Mouse (Mus musculus): ENCODE measurements around the gene Tha1. TPM values are rescaled to one million over a fixed set of nuclear protein-coding genes. Genes with fewer than 3 reads are reported as not detected.
"Not testable (repeated sequence)": the region's sequence is repeated elsewhere in the genome, so short reads cannot be mapped to it uniquely, and the experiment has no call there.

Tha1 gene
- polyA plus RNA-seq, 1 experiment, result 1.4 TPM

GRCm38 (mm10) chr11:117839021-117839420 lies 34.3 kb downstream of the Tha1 start:
- Histone ChIP-seq H3K36me3 (ENCODE audit: control insufficient read depth, insufficient read depth) (no peaks in the 10 kb centered on the region), H3ac (ENCODE audit: control insufficient read depth, insufficient read length, low read depth) (no peak overlapping the region), H3K27me3 (ENCODE audit: control insufficient read depth, insufficient read depth, insufficient read length) (no peaks in the 10 kb centered on the region), H3K79me3 (ENCODE audit: low read depth) (no peaks in the 10 kb centered on the region), H3K4me3 (ENCODE audit: insufficient read depth, poor library complexity, severe bottlenecking) (no peak overlapping the region), H3K79me2 (ENCODE audit: control insufficient read depth, insufficient read depth) (no peaks in the 10 kb centered on the region)
- TF ChIP-seq MYOG (IDR thresholded peaks at IDR 0.05; ENCODE audit: control insufficient read depth, extremely low read depth, insufficient read length), result no peak
- no peak for TF ChIP-seq USF1 (IDR thresholded peaks at IDR 0.05; ENCODE audit: low read depth)
- TF ChIP-seq CEBPB (IDR thresholded peaks at IDR 0.05; ENCODE audit: low read depth), result no peak
- no peak for TF ChIP-seq FOSL1 (IDR thresholded peaks at IDR 0.05; ENCODE audit: insufficient read depth, low read length, poor library complexity, severe bottlenecking)
- no peak for TF ChIP-seq MAX (IDR thresholded peaks at IDR 0.05)
- no peak for TF ChIP-seq CTCF (IDR thresholded peaks at IDR 0.05; ENCODE audit: control insufficient read depth, insufficient read depth, insufficient read length)
- TF ChIP-seq MYOD1 (IDR thresholded peaks at IDR 0.05; ENCODE audit: control insufficient read depth, insufficient read length, low read depth), result no peak

GRCm38 (mm10) chr11:117838572-117838971 lies 34.7 kb downstream of the Tha1 start:
- H3K4me3 ChIP-seq (ENCODE audit: insufficient read depth, poor library complexity, severe bottlenecking), result no peak overlapping the region
- no peak overlapping the region for H3ac ChIP-seq (ENCODE audit: control insufficient read depth, insufficient read length, low read depth)
- H3K79me2 ChIP-seq (ENCODE audit: control insufficient read depth, insufficient read depth), result no peaks in the 10 kb centered on the region
- no peaks in the 10 kb centered on the region for H3K27me3 ChIP-seq (ENCODE audit: control insufficient read depth, insufficient read depth, insufficient read length)
- no peaks in the 10 kb centered on the region for H3K79me3 ChIP-seq (ENCODE audit: low read depth)
- TF ChIP-seq MYOG (IDR thresholded peaks at IDR 0.05; ENCODE audit: control insufficient read depth, extremely low read depth, insufficient read length) (no peak), USF1 (IDR thresholded peaks at IDR 0.05; ENCODE audit: low read depth) (no peak), CEBPB (IDR thresholded peaks at IDR 0.05; ENCODE audit: low read depth) (no peak), MYOD1 (IDR thresholded peaks at IDR 0.05; ENCODE audit: control insufficient read depth, insufficient read length, low read depth) (no peak), FOSL1 (IDR thresholded peaks at IDR 0.05; ENCODE audit: insufficient read depth, low read length, poor library complexity, severe bottlenecking) (no peak), MAX (IDR thresholded peaks at IDR 0.05) (no peak), CTCF (IDR thresholded peaks at IDR 0.05; ENCODE audit: control insufficient read depth, insufficient read depth, insufficient read length) (no peak)
- H3K36me3 ChIP-seq (ENCODE audit: control insufficient read depth, insufficient read depth), result no peaks in the 10 kb centered on the region

DNA sequence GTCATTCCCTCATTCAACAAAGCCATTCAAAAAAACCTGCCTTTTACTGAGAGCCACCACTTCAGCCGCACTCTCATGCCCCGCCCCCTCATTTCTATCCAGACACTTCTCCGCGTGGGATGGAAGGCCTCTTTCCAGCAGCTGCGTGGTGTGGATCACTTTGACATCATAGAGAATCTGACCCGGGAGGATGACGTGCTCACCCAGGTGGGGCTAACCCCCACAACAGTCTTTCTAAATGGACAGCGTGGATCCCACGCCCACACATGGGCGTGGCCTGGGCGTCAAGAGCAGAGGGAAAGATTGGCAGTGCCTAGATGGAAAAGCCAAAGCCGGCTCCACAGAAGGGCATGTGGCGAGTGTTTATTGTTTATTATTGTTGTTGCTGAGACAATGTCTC lies 37.0 kb downstream of the Tha1 start:
- Histone ChIP-seq H3K79me3 (ENCODE audit: low read depth) (no peaks in the 10 kb centered on the region), H3ac (ENCODE audit: control insufficient read depth, insufficient read length, low read depth) (no peak overlapping the region), H3K27me3 (ENCODE audit: control insufficient read depth, insufficient read depth, insufficient read length) (no peaks in the 10 kb centered on the region), H3K4me3 (ENCODE audit: insufficient read depth, poor library complexity, severe bottlenecking) (no peak overlapping the region), H3K79me2 (ENCODE audit: control insufficient read depth, insufficient read depth) (no peaks in the 10 kb centered on the region), H3K36me3 (ENCODE audit: control insufficient read depth, insufficient read depth) (no peaks in the 10 kb centered on the region)
- TF ChIP-seq MYOD1 (IDR thresholded peaks at IDR 0.05; ENCODE audit: control insufficient read depth, insufficient read length, low read depth) (no peak), CEBPB (IDR thresholded peaks at IDR 0.05; ENCODE audit: low read depth) (no peak), USF1 (IDR thresholded peaks at IDR 0.05; ENCODE audit: low read depth) (no peak), FOSL1 (IDR thresholded peaks at IDR 0.05; ENCODE audit: insufficient read depth, low read length, poor library complexity, severe bottlenecking) (no peak)

DNA sequence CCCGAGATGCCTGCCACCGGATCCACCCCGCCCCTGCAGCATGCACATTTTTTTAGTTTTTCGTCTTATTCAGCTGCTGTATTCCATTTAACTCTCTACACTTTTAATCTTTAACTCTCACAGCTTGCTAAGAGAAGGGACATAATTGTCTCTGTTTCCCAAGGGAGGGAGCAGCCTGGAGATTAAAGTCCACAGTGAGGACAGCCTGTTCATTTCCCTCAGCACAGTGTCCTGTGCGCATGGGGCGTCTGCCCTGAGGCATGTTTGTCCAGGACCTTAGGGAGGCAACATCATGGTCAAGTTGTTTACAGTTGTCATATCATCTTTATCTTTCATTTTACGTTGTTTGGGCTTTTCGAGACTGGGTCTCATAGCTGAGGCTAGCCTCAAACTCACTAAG lies 39.2 kb downstream of the Tha1 start:
- no peaks in the 10 kb centered on the region for H3K36me3 ChIP-seq (ENCODE audit: control insufficient read depth, insufficient read depth)
- TF ChIP-seq MYOG (IDR thresholded peaks at IDR 0.05; ENCODE audit: control insufficient read depth, extremely low read depth, insufficient read length) (no peak), USF1 (IDR thresholded peaks at IDR 0.05; ENCODE audit: low read depth) (no peak), CEBPB (IDR thresholded peaks at IDR 0.05; ENCODE audit: low read depth) (no peak), MYOD1 (IDR thresholded peaks at IDR 0.05; ENCODE audit: control insufficient read depth, insufficient read length, low read depth) (no peak), MAX (IDR thresholded peaks at IDR 0.05) (no peak), FOSL1 (IDR thresholded peaks at IDR 0.05; ENCODE audit: insufficient read depth, low read length, poor library complexity, severe bottlenecking) (no peak), CTCF (IDR thresholded peaks at IDR 0.05; ENCODE audit: control insufficient read depth, insufficient read depth, insufficient read length) (no peak)

GRCm38 (mm10) chr11:117833509-117833908 lies 39.8 kb downstream of the Tha1 start:
- H3K79me2 ChIP-seq (ENCODE audit: control insufficient read depth, insufficient read depth); H3K4me3 ChIP-seq (ENCODE audit: insufficient read depth, poor library complexity, severe bottlenecking); H3K79me3 ChIP-seq (ENCODE audit: low read depth); H3ac ChIP-seq (ENCODE audit: control insufficient read depth, insufficient read length, low read depth); H3K36me3 ChIP-seq (ENCODE audit: control insufficient read depth, insufficient read depth); H3K27me3 ChIP-seq (ENCODE audit: control insufficient read depth, insufficient read depth, insufficient read length): not testable (repeated sequence)

More for the DNA sequence above, 39.2 kb downstream of the Tha1 start:
- no peaks in the 10 kb centered on the region for H3K79me2 ChIP-seq (ENCODE audit: control insufficient read depth, insufficient read depth)
- H3K27me3 ChIP-seq (ENCODE audit: control insufficient read depth, insufficient read depth, insufficient read length), result no peaks in the 10 kb centered on the region
- no peak overlapping the region for H3K4me3 ChIP-seq (ENCODE audit: insufficient read depth, poor library complexity, severe bottlenecking)
- H3K79me3 ChIP-seq (ENCODE audit: low read depth), result no peaks in the 10 kb centered on the region
- H3ac ChIP-seq (ENCODE audit: control insufficient read depth, insufficient read length, low read depth), result no peak overlapping the region

DNA sequence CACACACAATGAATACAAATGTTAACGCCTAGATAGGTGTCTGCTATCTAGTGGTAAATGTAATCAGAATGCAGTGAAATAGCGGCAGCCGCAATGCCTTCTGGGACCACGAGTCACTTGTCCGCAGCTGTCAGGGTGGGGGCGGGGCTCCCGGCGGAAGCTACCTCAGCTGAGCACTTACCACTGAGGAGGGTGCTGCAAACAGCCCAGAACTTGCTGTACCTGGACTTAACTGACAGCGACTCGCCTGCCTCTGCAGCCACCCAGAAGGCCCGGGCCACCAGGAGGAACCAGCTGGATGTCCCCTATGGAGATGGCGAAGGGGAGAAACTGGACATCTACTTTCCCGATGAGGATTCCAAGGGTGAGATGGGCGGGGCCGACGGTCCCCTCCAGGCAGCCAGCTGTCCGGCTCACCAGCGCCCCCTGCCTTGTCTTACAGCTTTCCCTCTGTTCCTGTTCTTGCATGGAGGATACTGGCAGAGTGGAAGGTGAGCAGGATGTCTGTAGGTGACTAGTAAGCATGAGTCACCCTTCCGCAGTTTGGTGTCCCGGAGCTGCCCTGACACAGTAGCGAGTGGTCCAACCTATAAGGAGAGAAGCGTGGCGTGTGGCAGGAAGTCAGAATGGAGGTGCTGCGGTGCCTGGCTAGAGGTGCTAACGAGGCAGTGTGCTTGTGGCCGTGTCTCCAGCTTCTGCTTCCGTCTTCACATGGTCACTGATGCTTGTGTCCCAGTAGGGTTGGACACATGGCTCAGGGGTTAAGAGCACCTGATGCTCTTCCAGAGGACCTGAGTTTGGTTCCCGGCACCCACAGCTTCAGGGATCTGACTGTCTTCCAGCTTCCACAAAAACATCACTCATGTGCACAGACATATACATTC lies 41.0 kb downstream of the Tha1 start:
- no peak for TF ChIP-seq CEBPB (IDR thresholded peaks at IDR 0.05; ENCODE audit: low read depth)
- no peak for TF ChIP-seq MAX (IDR thresholded peaks at IDR 0.05)
- peak; percentile 74 for TF ChIP-seq CTCF (IDR thresholded peaks at IDR 0.05; ENCODE audit: control insufficient read depth, insufficient read depth, insufficient read length)
- peak; percentile 65 for TF ChIP-seq MYOD1 (IDR thresholded peaks at IDR 0.05; ENCODE audit: control insufficient read depth, insufficient read length, low read depth)
- peak overlapping the region; percentile 21 for H3K4me3 ChIP-seq (ENCODE audit: insufficient read depth, poor library complexity, severe bottlenecking)
- no peaks in the 10 kb centered on the region for H3K27me3 ChIP-seq (ENCODE audit: control insufficient read depth, insufficient read depth, insufficient read length)
- no peaks in the 10 kb centered on the region for H3K79me3 ChIP-seq (ENCODE audit: low read depth)
- no peak overlapping the region for H3ac ChIP-seq (ENCODE audit: control insufficient read depth, insufficient read length, low read depth)
- H3K79me2 ChIP-seq (ENCODE audit: control insufficient read depth, insufficient read depth), result peaks cover 3% of the 10 kb centered on the region
- no peaks in the 10 kb centered on the region for H3K36me3 ChIP-seq (ENCODE audit: control insufficient read depth, insufficient read depth)

All from C2C12 (cell line).